In genomic region chr5:53999831-54000230, GRCm38 (mm10) we compare ENCODE assay signal across 8 mouse cellular contexts. TPM values are rescaled to one million over a fixed set of nuclear protein-coding genes. Genes with fewer than 3 reads are reported as not detected.
DNase-seq lines count a peak whose midpoint lies in the region; ATAC-seq lines count a peak whose summit lies in the region.

No protein-coding gene starts in this region.

- no peaks in the 10 kb centered on the region for H3K9me3 ChIP-seq in forebrain, embryonic 12.5 days
- H3K9me3 ChIP-seq in limb, embryonic 13.5 days = no peaks in the 10 kb centered on the region
- no peaks in the 10 kb centered on the region for H3K9me3 ChIP-seq in neural tube, embryonic 14.5 days (ENCODE audit: control insufficient read depth, low read length)

- peak overlapping the region; percentile 89 for H3K4me3 ChIP-seq in forebrain, embryonic 12.5 days (replicated peaks)
- H3K4me3 ChIP-seq in limb, embryonic 13.5 days = peak overlapping the region; percentile 87
- peak overlapping the region; percentile 92 for H3K4me3 ChIP-seq in neural tube, embryonic 14.5 days (ENCODE audit: low read depth, low read length)

- peak overlapping the region; percentile 95 for H3K9ac ChIP-seq in forebrain, embryonic 12.5 days
- peak overlapping the region; percentile 94 for H3K9ac ChIP-seq in limb, embryonic 13.5 days
- H3K9ac ChIP-seq in neural tube, embryonic 14.5 days (replicated peaks; ENCODE audit: low read depth, low read length) = peak overlapping the region; percentile 86

- H3K27ac ChIP-seq in forebrain, embryonic 12.5 days = no peak overlapping the region
- no peak overlapping the region for H3K27ac ChIP-seq in limb, embryonic 13.5 days
- no peak overlapping the region for H3K27ac ChIP-seq in neural tube, embryonic 14.5 days (ENCODE audit: low read depth, low read length)

- 0% methylated on average over 2 of the region's 2 CpGs for WGBS in forebrain, embryonic 12.5 days
- 0% methylated on average over 2 of the region's 2 CpGs for WGBS in limb, embryonic 13.5 days
- 1% methylated on average over 2 of the region's 2 CpGs for WGBS in neural tube, embryonic 14.5 days

- H3K36me3 ChIP-seq in forebrain, embryonic 12.5 days (replicated peaks) = no peaks in the 10 kb centered on the region
- no peaks in the 10 kb centered on the region for H3K36me3 ChIP-seq in limb, embryonic 13.5 days
- no peaks in the 10 kb centered on the region for H3K36me3 ChIP-seq in neural tube, embryonic 14.5 days (ENCODE audit: control insufficient read depth, insufficient read depth, low read length)

- H3K4me2 ChIP-seq in forebrain, embryonic 12.5 days = peak overlapping the region; percentile 81
- H3K4me2 ChIP-seq in limb, embryonic 13.5 days (replicated peaks) = peak overlapping the region; percentile 73
- peak overlapping the region; percentile 67 for H3K4me2 ChIP-seq in neural tube, embryonic 14.5 days (ENCODE audit: low read depth, low read length)

- no peaks in the 10 kb centered on the region for H3K27me3 ChIP-seq in forebrain, embryonic 12.5 days
- no peaks in the 10 kb centered on the region for H3K27me3 ChIP-seq in limb, embryonic 13.5 days
- H3K27me3 ChIP-seq in neural tube, embryonic 14.5 days (ENCODE audit: control insufficient read depth, insufficient read depth, low read length) = no peaks in the 10 kb centered on the region

- DNase-seq in 3134 (ENCODE audit: extremely low read depth, insufficient read length, low spot score) = peak; percentile 11
- peak; percentile 67 for DNase-seq in CD4-positive, CD25-positive, alpha-beta regulatory T cell, adult 2 months (ENCODE audit: low read depth, low spot score)
- DNase-seq in adrenal gland, postnatal 36 days = no peak
- no peak for DNase-seq in urinary bladder, adult 18-20 months (ENCODE audit: low spot score in 2 of 2)

- ATAC-seq in forebrain, embryonic 12.5 days (ENCODE audit: low FRiP score) = no peak
- no peak for ATAC-seq in limb, embryonic 13.5 days (ENCODE audit: low FRiP score, low read depth)
- no peak for ATAC-seq in neural tube, embryonic 14.5 days (ENCODE audit: low read depth)
- ATAC-seq in erythroid progenitor cell, adult 5-6 weeks (replicated peaks; ENCODE audit: low FRiP score, poor library complexity, severe bottlenecking) = no peak

- H3K4me1 ChIP-seq in forebrain, embryonic 12.5 days = peaks cover 29% of the 10 kb centered on the region
- H3K4me1 ChIP-seq in limb, embryonic 13.5 days = peaks cover 32% of the 10 kb centered on the region
- peaks cover 14% of the 10 kb centered on the region for H3K4me1 ChIP-seq in neural tube, embryonic 14.5 days (ENCODE audit: control insufficient read depth, insufficient read depth, low read length)

RNA-seq across cellular contexts. Expression of gene Stim2, which starts 1.5 kb away (rescaled TPM):
- 21.8 and 22.6 TPM in 2 replicates for polyA plus RNA-seq in forebrain, embryonic 12.5 days (2016; fragmentation: Nextera tagmentation; extraction: Ambion mirVana)
- 13.5 and 15.6 TPM in 2 replicates for polyA plus RNA-seq in limb, embryonic 13.5 days (2015; fragmentation: Nextera tagmentation; extraction: Ambion mirVana)
- polyA plus RNA-seq in neural tube, embryonic 14.5 days (2014; fragmentation: Nextera tagmentation; extraction: Ambion mirVana) = 30.6 and 35.8 TPM in 2 replicates
- total RNA-seq in adrenal gland, postnatal 36 days (2021) = 10 to 100 TPM; 25.6 to 29.1 TPM
- 5.0 and 8.0 TPM in 2 replicates for total RNA-seq in erythroid progenitor cell, adult 5-6 weeks (2015; ENCODE audit: low replicate concordance)
- 5.0 and 5.4 TPM in 2 replicates for total RNA-seq in erythroid progenitor cell, adult 5-6 weeks (2017; ENCODE audit: low replicate concordance)

Comparison
In these comparisons a context has a peak if more than half of its experiments do, and no peak if none do; other contexts are left out.
1. DNase-seq: peak in 3134 (single experiment) and CD4-positive, CD25-positive, alpha-beta regulatory T cell, adult 2 months (single experiment); none in adrenal gland, postnatal 36 days (0 of 2) and urinary bladder, adult 18-20 months (0 of 2).
2. Peak in every context shown above with its lines, with median percentiles within 50 percentile points of each other: H3K4me2 ChIP-seq, H3K4me3 ChIP-seq and H3K9ac ChIP-seq.